Mouse (Mus musculus) megakaryocyte, embryonic 14.5 days (primary cell): ENCODE measurements around the gene Tmc1.

Experiments used
- FLI1 ChIP-seq: IDR thresholded peaks from 2 replicates; pipeline ENCODE4 v1.6.1; 2012; ENCODE audit warnings: low read length, inconsistent platforms, mixed read lengths
- GATA1 ChIP-seq: IDR thresholded peaks from 3 replicates; pipeline ENCODE4 v1.6.1; 2012; ENCODE audit warnings: mixed read lengths, low read length, inconsistent platforms, borderline replicate concordance

DNA sequence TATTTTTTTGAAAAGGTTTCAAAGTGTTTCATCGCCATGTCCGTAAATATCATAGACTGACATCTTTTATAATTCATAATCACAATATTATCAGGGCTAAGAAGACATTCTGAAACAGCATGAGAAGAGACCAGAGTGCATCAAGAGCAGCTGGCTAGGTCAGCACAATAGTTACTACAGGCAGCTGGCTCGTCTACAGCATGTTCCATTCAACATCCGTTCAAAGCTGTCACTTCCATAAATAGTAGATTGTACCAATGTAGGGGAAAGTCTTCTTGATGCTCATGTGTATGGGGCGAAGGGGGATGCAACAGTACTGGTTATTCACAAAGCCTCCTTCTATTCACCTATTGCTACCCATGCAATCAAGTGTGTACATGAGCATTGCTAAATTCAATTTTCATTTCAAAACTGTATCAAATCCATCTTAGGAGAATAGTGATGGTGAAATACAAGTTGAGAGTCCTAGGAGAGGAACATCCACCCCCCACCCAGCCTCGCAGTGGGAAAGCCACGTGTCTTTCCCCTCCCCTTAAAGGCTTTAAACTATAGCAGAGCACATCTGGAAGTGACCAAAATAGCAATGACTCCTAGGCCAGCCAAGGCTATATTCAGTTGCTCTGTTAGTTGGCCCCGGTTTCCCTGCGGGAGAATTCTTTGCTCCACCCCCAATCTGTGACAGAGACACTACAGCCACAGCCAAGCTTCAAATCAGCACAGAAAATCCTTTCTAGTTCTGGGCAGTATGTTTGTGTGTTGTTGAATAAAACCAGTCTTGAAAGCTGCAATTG, 117.8 kb downstream of the Tmc1 start:
- TF ChIP-seq GATA1 = no peak
- no peak for TF ChIP-seq FLI1
